Mouse (Mus musculus) bone marrow, adult 2 months (tissue): ENCODE results near the gene Rpn1.

Experiments used
- CTCF ChIP-seq: fragments of 200-500 bp; IDR thresholded peaks from 2 replicates; pipeline ENCODE4 v1.5.1; 2011; ENCODE audit warnings: low read length, control low read depth; ENCODE audit not compliant: control insufficient read depth, insufficient read depth
- POLR2A ChIP-seq: fragments of 200-500 bp; IDR thresholded peaks from 2 replicates; pipeline ENCODE4 v1.6.1; 2011; ENCODE audit warnings: low read depth, mild to moderate bottlenecking, control low read depth, low read length, borderline replicate concordance; ENCODE audit not compliant: control insufficient read depth

GRCm38 (mm10) chr6:88095377-88095776 is 11.1 kb downstream of the Rpn1 start:
- TF ChIP-seq POLR2A: no peak
- no peak for TF ChIP-seq CTCF
